Mouse (Mus musculus) ZHBTc4 (cell line): ENCODE results near the gene Isoc2b.
"Not testable (repeated sequence)": the region's sequence is repeated elsewhere in the genome, so short reads cannot be mapped to it uniquely, and the experiment has no call there.

Source experiments
- DNase-seq: peaks from one replicate; pipeline ENCODE4 v3.0.0-alpha.2; 2011; ENCODE audit warnings: low read depth, low spot score

Gene Isoc2b

GRCm38 (mm10) chr7:4865579-4866493 is 4.2 kb downstream of the Isoc2b start:
- DNase-seq: peak; percentile 97

- DNase-seq: peak; percentile 75
Observed at GRCm38 (mm10) chr7:4865090-4865489, 5.0 kb downstream of the Isoc2b start.

- no peak for DNase-seq
Observed at GRCm38 (mm10) chr7:4864130-4864845, 5.8 kb downstream of the Isoc2b start.

GRCm38 (mm10) chr7:4863541-4864080 is 6.4 kb downstream of the Isoc2b start:
- DNase-seq: no peak

- no peak for DNase-seq
Observed at GRCm38 (mm10) chr7:4863041-4863440, 7.0 kb downstream of the Isoc2b start.

GRCm38 (mm10) chr7:4860926-4861325 is 9.1 kb downstream of the Isoc2b start:
- DNase-seq: not testable (repeated sequence)

- DNase-seq: no peak
Observed at GRCm38 (mm10) chr7:4859418-4859978, 10.6 kb downstream of the Isoc2b start.

- no peak for DNase-seq
Observed at GRCm38 (mm10) chr7:4857321-4857720, 12.7 kb downstream of the Isoc2b start.

- no peak for DNase-seq
Observed at GRCm38 (mm10) chr7:4856508-4856907, 13.6 kb downstream of the Isoc2b start.

GRCm38 (mm10) chr7:4853613-4854012 is 16.4 kb downstream of the Isoc2b start:
- DNase-seq: no peak

GRCm38 (mm10) chr7:4851315-4851688 is 18.8 kb downstream of the Isoc2b start:
- DNase-seq: no peak

- no peak for DNase-seq
Observed at GRCm38 (mm10) chr7:4850621-4851314, 19.3 kb downstream of the Isoc2b start.

GRCm38 (mm10) chr7:4849372-4849771 is 20.7 kb downstream of the Isoc2b start:
- DNase-seq: no peak

GRCm38 (mm10) chr7:4844917-4845309 is 25.1 kb downstream of the Isoc2b start:
- peak; percentile 98 for DNase-seq

GRCm38 (mm10) chr7:4844245-4844916 is 25.7 kb downstream of the Isoc2b start, which contains the start of gene Shisa7:
Shisa7 (minus strand) TSS chr7:4844696.
- no peak for DNase-seq

GRCm38 (mm10) chr7:4843604-4844244 is 26.3 kb downstream of the Isoc2b start:
- peak; percentile 64 for DNase-seq

- DNase-seq: peak; percentile 90
Observed at GRCm38 (mm10) chr7:4842634-4843131, 27.4 kb downstream of the Isoc2b start.

- no peak for DNase-seq
Observed at GRCm38 (mm10) chr7:4842077-4842476, 28.0 kb downstream of the Isoc2b start.

- no peak for DNase-seq
Observed at GRCm38 (mm10) chr7:4837639-4838038, 32.4 kb downstream of the Isoc2b start.

GRCm38 (mm10) chr7:4836351-4836792 is 33.7 kb downstream of the Isoc2b start:
- peak; percentile 92 for DNase-seq
